Mouse (Mus musculus): ENCODE data around the gene S100a5.

- no peak for TF ChIP-seq CTCF (IDR thresholded peaks at IDR 0.05; ENCODE audit: extremely low read depth, insufficient read depth, low read length)
- no peak for TF ChIP-seq POLR2A (IDR thresholded peaks at IDR 0.05; ENCODE audit: extremely low read depth, insufficient read depth, low read length)
These were observed 2.1 kb upstream of the S100a5 start for GRCm38 (mm10) chr3:90606185-90606584.
